Mouse (Mus musculus): ENCODE measurements around the gene Tanc1. TPM values are rescaled to one million over a fixed set of nuclear protein-coding genes. Genes with fewer than 3 reads are reported as not detected.
A peak's percentile ranks its signal among the peaks of the same experiment; 100 is the strongest.

Tanc1 gene
- polyA plus RNA-seq, 2 experiments, result 1.1 to 1.3 TPM

GRCm38 (mm10) chr2:59673877-59674276 is 62.0 kb downstream of the Tanc1 start:
- DNase-seq (ENCODE audit: low read depth in 3 of 3, low spot score in 3 of 3), result no peak
- WGBS (ENCODE audit: insufficient replicate concordance), result 60% methylated on average over 1 of the region's 1 CpGs

GRCm38 (mm10) chr2:59675270-59675995 is 63.6 kb downstream of the Tanc1 start:
- H3K4me2 ChIP-seq (ENCODE audit: low read depth), result no peak overlapping the region
- WGBS (ENCODE audit: insufficient replicate concordance), result 39% methylated on average over 17 of the region's 17 CpGs
- peaks cover 0 to 18% of the 10 kb centered on the region in 2 experiments; a peak in 2 of 4 replicates for H3K4me1 ChIP-seq (replicated peaks; ENCODE audit: control insufficient read depth in 2 of 2, insufficient read depth in 2 of 2, low read length in 1 of 2)
- 0 out of 2 replicates have a peak, but pooled peaks have one; percentile 33 for ATAC-seq (ENCODE audit: insufficient read depth)
- H3K4me3 ChIP-seq (ENCODE audit: insufficient read depth in 1 of 2, low read depth in 2 of 2, low read length in 2 of 2), result no peak overlapping the region
- H3K27me3 ChIP-seq (ENCODE audit: control insufficient read depth, insufficient read depth, low read length), result no peaks in the 10 kb centered on the region
- DNase-seq (ENCODE audit: low read depth in 3 of 3, low spot score in 3 of 3), result no peak
- no peaks in the 10 kb centered on the region for H3K9me3 ChIP-seq (ENCODE audit: control insufficient read depth, low read length)
- TF ChIP-seq CTCF (IDR thresholded peaks at IDR 0.05; ENCODE audit: low read depth), result peak; percentile 30
- no peak for TF ChIP-seq EP300 (IDR thresholded peaks at IDR 0.05; ENCODE audit: low read depth)
- no peak overlapping the region for H3K9ac ChIP-seq (replicated peaks)
- no peak overlapping the region for H3K27ac ChIP-seq
- no peaks in the 10 kb centered on the region for H3K36me3 ChIP-seq (replicated peaks; ENCODE audit: control insufficient read depth, insufficient read depth, low read depth)

More at GRCm38 (mm10) chr2:59673877-59674276, 62.0 kb downstream of the Tanc1 start:
- no peak overlapping the region for H3K27ac ChIP-seq
- H3K9me3 ChIP-seq (ENCODE audit: control insufficient read depth, low read length), result no peaks in the 10 kb centered on the region
- H3K4me2 ChIP-seq (ENCODE audit: low read depth), result no peak overlapping the region
- H3K36me3 ChIP-seq (replicated peaks; ENCODE audit: control insufficient read depth, insufficient read depth, low read depth), result no peaks in the 10 kb centered on the region
- H3K9ac ChIP-seq (replicated peaks), result no peak overlapping the region
- H3K27me3 ChIP-seq (ENCODE audit: control insufficient read depth, insufficient read depth, low read length), result no peaks in the 10 kb centered on the region
- H3K4me3 ChIP-seq (ENCODE audit: insufficient read depth in 1 of 2, low read depth in 2 of 2, low read length in 2 of 2), result no peak overlapping the region
- no peak for ATAC-seq (ENCODE audit: insufficient read depth)
- TF ChIP-seq EP300 (IDR thresholded peaks at IDR 0.05; ENCODE audit: low read depth), result no peak
- TF ChIP-seq CTCF (IDR thresholded peaks at IDR 0.05; ENCODE audit: low read depth), result no peak
- H3K4me1 ChIP-seq (replicated peaks; ENCODE audit: control insufficient read depth in 2 of 2, insufficient read depth in 2 of 2, low read length in 1 of 2), result peaks cover 0 to 20% of the 10 kb centered on the region in 2 experiments; a peak in 2 of 4 replicates

- Histone ChIP-seq H3K27me3 (ENCODE audit: control insufficient read depth, insufficient read depth, low read length) (no peaks in the 10 kb centered on the region), H3K27ac (no peak overlapping the region), H3K9ac (replicated peaks) (no peak overlapping the region), H3K4me3 (ENCODE audit: insufficient read depth in 1 of 2, low read depth in 2 of 2, low read length in 2 of 2) (no peak overlapping the region), H3K36me3 (replicated peaks; ENCODE audit: control insufficient read depth, insufficient read depth, low read depth) (no peaks in the 10 kb centered on the region), H3K4me1 (replicated peaks; ENCODE audit: control insufficient read depth in 2 of 2, insufficient read depth in 2 of 2, low read length in 1 of 2) (peaks cover 0 to 18% of the 10 kb centered on the region in 2 experiments; a peak in 3 of 4 replicates), H3K9me3 (ENCODE audit: control insufficient read depth, low read length) (no peaks in the 10 kb centered on the region), H3K4me2 (ENCODE audit: low read depth) (no peak overlapping the region)
- DNase-seq (ENCODE audit: low read depth in 3 of 3, low spot score in 3 of 3) (no peak), ATAC-seq (ENCODE audit: insufficient read depth) (no peak)
- no peak for TF ChIP-seq CTCF (IDR thresholded peaks at IDR 0.05; ENCODE audit: low read depth)
- no peak for TF ChIP-seq EP300 (IDR thresholded peaks at IDR 0.05; ENCODE audit: low read depth)
- WGBS (ENCODE audit: insufficient replicate concordance), result 48% methylated on average over 6 of the region's 6 CpGs
Measured at GRCm38 (mm10) chr2:59676041-59676440, 64.2 kb downstream of the Tanc1 start.

GRCm38 (mm10) chr2:59676442-59676841 is 64.6 kb downstream of the Tanc1 start:
- TF ChIP-seq EP300 (IDR thresholded peaks at IDR 0.05; ENCODE audit: low read depth) (no peak), CTCF (IDR thresholded peaks at IDR 0.05; ENCODE audit: low read depth) (no peak)
- Histone ChIP-seq H3K9ac (replicated peaks) (no peak overlapping the region), H3K4me3 (ENCODE audit: insufficient read depth in 1 of 2, low read depth in 2 of 2, low read length in 2 of 2) (no peak overlapping the region), H3K4me2 (ENCODE audit: low read depth) (no peak overlapping the region), H3K27ac (no peak overlapping the region), H3K36me3 (replicated peaks; ENCODE audit: control insufficient read depth, insufficient read depth, low read depth) (no peaks in the 10 kb centered on the region), H3K9me3 (ENCODE audit: control insufficient read depth, low read length) (no peaks in the 10 kb centered on the region), H3K27me3 (ENCODE audit: control insufficient read depth, insufficient read depth, low read length) (no peaks in the 10 kb centered on the region), H3K4me1 (replicated peaks; ENCODE audit: control insufficient read depth in 2 of 2, insufficient read depth in 2 of 2, low read length in 1 of 2) (peaks cover 0 to 18% of the 10 kb centered on the region in 2 experiments; a peak in 3 of 4 replicates)
- DNase-seq (ENCODE audit: low read depth in 3 of 3, low spot score in 3 of 3) (no peak), ATAC-seq (ENCODE audit: insufficient read depth) (no peak)
- 41% methylated on average over 6 of the region's 6 CpGs for WGBS (ENCODE audit: insufficient replicate concordance)

GRCm38 (mm10) chr2:59679424-59680020 is 67.7 kb downstream of the Tanc1 start:
- H3K27ac ChIP-seq, result no peak overlapping the region
- TF ChIP-seq EP300 (IDR thresholded peaks at IDR 0.05; ENCODE audit: low read depth), result no peak
- H3K4me3 ChIP-seq (ENCODE audit: insufficient read depth in 1 of 2, low read depth in 2 of 2, low read length in 2 of 2), result no peak overlapping the region
- no peak overlapping the region for H3K4me2 ChIP-seq (ENCODE audit: low read depth)
- DNase-seq (ENCODE audit: low read depth in 3 of 3, low spot score in 3 of 3), result no peak
- peaks cover 0 to 9% of the 10 kb centered on the region in 2 experiments; a peak in 2 of 4 replicates for H3K4me1 ChIP-seq (replicated peaks; ENCODE audit: control insufficient read depth in 2 of 2, insufficient read depth in 2 of 2, low read length in 1 of 2)
- H3K9ac ChIP-seq (replicated peaks), result no peak overlapping the region
- WGBS (ENCODE audit: insufficient replicate concordance), result 74% methylated on average over 10 of the region's 10 CpGs
- no peaks in the 10 kb centered on the region for H3K27me3 ChIP-seq (ENCODE audit: control insufficient read depth, insufficient read depth, low read length)
- H3K9me3 ChIP-seq (ENCODE audit: control insufficient read depth, low read length), result no peaks in the 10 kb centered on the region
- H3K36me3 ChIP-seq (replicated peaks; ENCODE audit: control insufficient read depth, insufficient read depth, low read depth), result no peaks in the 10 kb centered on the region
- no peak for ATAC-seq (ENCODE audit: insufficient read depth)
